Mouse (Mus musculus) limb, embryonic 11.5 days (tissue): ENCODE results near the gene Rnf19b. TPM values are rescaled to one million over a fixed set of nuclear protein-coding genes. Genes with fewer than 3 reads are reported as not detected.

ENCODE experiments used
- ATAC-seq: fragments of 200-750 bp; cut with Nextera tagmentation; 2 replicates; pipeline ENCODE4 v1.8.0; 2017; ENCODE audit warnings: low read depth; ENCODE audit not compliant: insufficient number of reproducible peaks, low FRiP score, low TSS enrichment
- DNase-seq: peaks from one replicate; pipeline ENCODE4 v3.0.0-alpha.2; 2015; ENCODE audit warnings: low spot score
- H3K27ac ChIP-seq: fragments of 300-500 bp; sonication (generic); replicated peaks from 2 replicates; pipeline ENCODE4 v1.5.1; 2014; ENCODE audit warnings: low read depth, mild to moderate bottlenecking, low read length
- H3K27me3 ChIP-seq: fragments of 300-500 bp; sonication (generic); 2 replicates; pipeline ENCODE4 v1.6.1; 2014; ENCODE audit warnings: mild to moderate bottlenecking, low read length, mixed read lengths; ENCODE audit not compliant: control insufficient read depth, insufficient read depth
- H3K36me3 ChIP-seq: fragments of 300-500 bp; sonication (generic); 2 replicates; pipeline ENCODE4 v1.6.1; 2014; ENCODE audit warnings: mild to moderate bottlenecking, low read length, moderate library complexity, mixed read lengths; ENCODE audit not compliant: control insufficient read depth, insufficient read depth
- H3K4me1 ChIP-seq: fragments of 300-500 bp; sonication (generic); 2 replicates; pipeline ENCODE4 v1.6.1; 2014; ENCODE audit warnings: low read length, mixed read lengths; ENCODE audit not compliant: control insufficient read depth, insufficient read depth
- H3K4me2 ChIP-seq: fragments of 300-500 bp; sonication (generic); 2 replicates; pipeline ENCODE4 v1.6.1; 2014; ENCODE audit warnings: low read depth, mild to moderate bottlenecking, moderate library complexity; ENCODE audit not compliant: severe bottlenecking
- H3K4me3 ChIP-seq: fragments of 300-500 bp; sonication (generic); 2 replicates; pipeline ENCODE4 v1.5.1; 2014; ENCODE audit warnings: low read depth, low read length
- H3K9ac ChIP-seq: fragments of 300-500 bp; sonication (generic); 2 replicates; pipeline ENCODE4 v1.6.1; 2014; ENCODE audit warnings: mild to moderate bottlenecking, low read length
- H3K9me3 ChIP-seq: fragments of 300-500 bp; sonication (generic); 2 replicates; pipeline ENCODE4 v1.6.1; 2016; ENCODE audit warnings: low read length; ENCODE audit not compliant: control insufficient read depth
- WGBS: fragments of 180-500 bp; shearing (Covaris S2); extraction: QIAGEN DNeasy Blood & Tissue Kit; methylation state at CpG from one replicate; pipeline ENCODE4 v1.1.7; 2014; 5-methylcytosine and 5-hydroxymethylcytosine counted together
- polyA plus RNA-seq: library from polyadenylated mRNA; unstranded; fragments of >200 nt; fragmentation: Nextera tagmentation; extraction: Ambion mirVana; gene quantifications from 2 replicates; pipeline ENCODE4 v1.2.1, GENCODE M21; 2014

Gene Rnf19b
- polyA plus RNA-seq, 1 experiment from 2014 or later: 9.6 TPM

DNA sequence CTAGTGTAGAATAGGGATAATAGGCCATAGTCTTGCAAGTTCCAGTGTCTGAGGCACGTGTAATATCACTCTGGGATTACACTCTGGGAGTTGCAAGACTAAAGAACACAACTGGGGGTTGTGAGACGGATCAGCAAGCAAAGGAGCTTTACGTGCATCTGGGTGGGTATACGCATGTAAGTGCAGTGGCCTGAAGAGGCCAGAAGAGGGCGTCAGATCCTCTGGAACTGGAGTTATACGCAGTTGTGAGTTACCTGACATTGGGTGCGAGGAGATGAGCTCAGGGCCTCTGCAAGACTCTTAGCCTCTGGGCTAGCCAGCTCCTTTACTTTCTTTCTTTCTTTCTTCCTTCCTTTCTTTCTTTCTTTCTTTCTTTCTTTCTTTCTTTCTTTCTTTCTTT is 38.9 kb downstream of the Rnf19b start:
- Histone ChIP-seq H3K4me2 (no peak overlapping the region), H3K4me1 (no peaks in the 10 kb centered on the region), H3K9me3 (no peaks in the 10 kb centered on the region), H3K36me3 (no peaks in the 10 kb centered on the region), H3K27ac (no peak overlapping the region), H3K4me3 (no peak overlapping the region), H3K27me3 (no peaks in the 10 kb centered on the region), H3K9ac (no peak overlapping the region)
- no peak for DNase-seq
- 75% methylated on average over 7 of the region's 7 CpGs for WGBS
- ATAC-seq: no peak

DNA sequence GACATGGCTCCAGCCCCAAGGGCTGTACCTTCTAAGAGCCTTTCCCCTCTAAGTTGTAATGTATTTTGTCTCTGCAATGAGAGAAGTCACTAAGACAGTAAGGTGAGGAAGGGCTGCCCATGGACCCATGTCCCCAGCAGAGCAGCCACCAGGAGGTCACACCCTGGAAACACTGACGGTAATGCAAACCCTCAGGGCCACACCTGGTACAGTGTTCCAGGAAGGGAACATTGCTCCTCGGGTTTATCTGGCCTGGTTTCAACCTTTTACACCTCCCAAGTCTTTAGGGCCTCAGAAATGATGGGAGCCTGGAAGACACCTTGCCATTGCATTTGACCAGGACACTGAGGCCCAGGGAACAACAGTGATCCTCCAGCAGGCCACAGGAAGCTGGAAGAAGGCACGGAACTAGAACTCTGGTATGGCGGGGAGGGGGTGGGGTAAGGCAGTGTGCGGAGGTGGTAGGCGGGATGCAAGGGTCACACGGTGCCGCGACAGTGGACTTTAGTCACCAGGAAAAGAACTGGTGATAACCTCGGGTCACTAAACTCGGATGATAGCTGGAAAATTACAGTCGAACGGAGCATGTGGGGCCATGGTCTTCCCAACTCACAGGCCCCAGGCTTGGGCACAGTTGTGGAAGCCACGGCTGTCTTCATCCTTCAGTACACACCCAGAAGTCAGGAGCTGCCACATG is 44.2 kb downstream of the Rnf19b start:
- Histone ChIP-seq H3K4me2 (no peak overlapping the region), H3K27ac (no peak overlapping the region), H3K4me3 (no peak overlapping the region), H3K36me3 (no peaks in the 10 kb centered on the region), H3K9me3 (no peaks in the 10 kb centered on the region), H3K4me1 (peaks cover 4% of the 10 kb centered on the region; the same call in 1 of the 2 replicates), H3K9ac (no peak overlapping the region), H3K27me3 (peaks cover 26% of the 10 kb centered on the region)
- ATAC-seq (no peak), DNase-seq (no peak)
- 83% methylated on average over 14 of the region's 14 CpGs for WGBS

DNA sequence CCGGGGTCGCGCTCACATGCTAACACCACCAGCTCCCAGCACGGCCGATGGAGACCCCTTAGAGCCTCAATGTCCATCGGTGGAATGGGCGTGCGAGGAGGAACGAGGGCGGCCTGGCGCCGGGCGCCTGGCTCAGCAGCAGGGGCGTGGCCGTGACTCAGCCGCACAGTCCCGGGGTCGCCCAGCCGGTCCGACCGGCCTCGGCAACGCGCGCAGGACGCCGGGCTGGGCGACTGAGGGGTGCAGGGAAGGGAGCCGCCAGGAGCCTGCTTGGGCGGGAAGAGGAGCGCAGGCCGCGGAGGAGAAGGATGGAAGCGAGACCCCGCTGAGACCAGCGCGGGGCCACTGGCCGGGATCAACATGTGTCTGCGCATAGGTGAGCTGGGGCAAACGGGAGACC is 47.3 kb downstream of the Rnf19b start, which contains the start of gene Tmem54:
Gene Tmem54, plus strand, starts transcription at position 193 of the 400 bp plus-strand sequence.
- peak within 1 kb of the TSS; percentile 24 for H3K4me3 ChIP-seq
- ATAC-seq (peak; percentile 35; the same call in 1 of the 2 replicates), DNase-seq (peak; percentile 53)
- H3K27me3 ChIP-seq: peaks cover 26% of the 10 kb centered on the region
- peaks cover 4% of the 10 kb centered on the region; the same call in 1 of the 2 replicates for H3K4me1 ChIP-seq
- peak within 1 kb of the TSS; percentile 12; the same call in 1 of the 2 replicates for H3K9ac ChIP-seq
- no peaks in the 10 kb centered on the region for H3K9me3 ChIP-seq
- peak within 1 kb of the TSS; percentile 47 for H3K4me2 ChIP-seq
- 1% methylated on average over 40 of the region's 40 CpGs for WGBS
- H3K27ac ChIP-seq: no peak within 1 kb of the TSS
- no peaks in the 10 kb centered on the region for H3K36me3 ChIP-seq

DNA sequence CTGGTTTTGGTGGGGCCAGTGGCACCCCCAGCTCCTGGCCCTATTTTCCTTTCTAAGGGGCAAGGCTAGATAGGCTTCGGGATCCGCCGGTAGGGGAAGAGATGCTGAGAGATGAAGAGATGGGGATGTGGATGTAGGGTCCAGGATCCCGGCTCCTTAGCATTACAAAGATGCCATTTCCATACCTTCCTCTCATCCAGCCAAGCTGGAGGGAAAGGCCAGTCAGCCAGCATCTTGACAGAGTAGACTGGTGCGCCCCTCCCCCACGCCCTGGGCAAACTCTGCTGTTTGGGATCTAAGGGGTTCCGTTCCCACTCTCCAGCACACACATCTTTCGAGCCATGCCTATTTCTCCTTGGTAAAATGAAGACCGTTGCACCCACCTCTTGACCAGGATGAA is 48.0 kb downstream of the Rnf19b start:
- WGBS: 14% methylated on average over 9 of the region's 9 CpGs
- H3K9me3 ChIP-seq: no peaks in the 10 kb centered on the region
- no peaks in the 10 kb centered on the region for H3K36me3 ChIP-seq
- no peak overlapping the region for H3K27ac ChIP-seq
- H3K4me2 ChIP-seq: no peak overlapping the region
- no peak overlapping the region for H3K4me3 ChIP-seq
- no peak for DNase-seq
- no peak overlapping the region; the same call in 1 of the 2 replicates for H3K9ac ChIP-seq
- peaks cover 4% of the 10 kb centered on the region; the same call in 1 of the 2 replicates for H3K4me1 ChIP-seq
- H3K27me3 ChIP-seq: peaks cover 26% of the 10 kb centered on the region
- no peak for ATAC-seq

DNA sequence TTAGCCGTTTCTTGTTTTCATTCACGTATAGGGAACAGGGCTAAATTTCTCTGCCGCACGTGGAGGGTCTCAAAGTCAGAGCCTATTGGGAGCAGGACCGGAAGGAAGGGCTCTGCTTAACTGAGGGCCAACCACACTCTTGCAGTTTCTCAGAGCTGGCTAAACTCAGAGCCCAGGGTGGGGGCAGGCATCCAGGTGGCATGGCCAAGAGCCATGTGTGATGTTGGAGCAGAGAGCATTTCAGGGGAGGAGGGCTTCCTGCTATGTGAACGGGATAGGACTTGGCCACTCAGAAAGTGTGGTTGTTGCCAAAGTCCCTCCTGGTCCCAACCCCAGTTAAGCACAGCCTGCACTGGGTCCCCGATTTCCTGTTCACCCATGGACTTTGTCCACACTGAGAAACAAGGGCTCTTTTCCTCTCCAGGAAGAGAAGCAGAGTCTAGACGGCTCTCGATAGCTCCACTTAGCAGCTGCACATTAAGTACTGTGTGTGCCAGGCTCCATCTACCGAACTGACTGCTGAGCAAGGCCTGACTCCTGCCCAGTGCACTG is 49.4 kb downstream of the Rnf19b start:
- Histone ChIP-seq H3K4me2 (no peak overlapping the region), H3K36me3 (no peaks in the 10 kb centered on the region), H3K27ac (no peak overlapping the region), H3K4me1 (peaks cover 4% of the 10 kb centered on the region; the same call in 1 of the 2 replicates), H3K4me3 (no peak overlapping the region), H3K27me3 (peaks cover 26% of the 10 kb centered on the region), H3K9me3 (no peaks in the 10 kb centered on the region), H3K9ac (no peak overlapping the region)
- WGBS: 77% methylated on average over 10 of the region's 10 CpGs
- ATAC-seq: no peak
- DNase-seq: no peak

DNA sequence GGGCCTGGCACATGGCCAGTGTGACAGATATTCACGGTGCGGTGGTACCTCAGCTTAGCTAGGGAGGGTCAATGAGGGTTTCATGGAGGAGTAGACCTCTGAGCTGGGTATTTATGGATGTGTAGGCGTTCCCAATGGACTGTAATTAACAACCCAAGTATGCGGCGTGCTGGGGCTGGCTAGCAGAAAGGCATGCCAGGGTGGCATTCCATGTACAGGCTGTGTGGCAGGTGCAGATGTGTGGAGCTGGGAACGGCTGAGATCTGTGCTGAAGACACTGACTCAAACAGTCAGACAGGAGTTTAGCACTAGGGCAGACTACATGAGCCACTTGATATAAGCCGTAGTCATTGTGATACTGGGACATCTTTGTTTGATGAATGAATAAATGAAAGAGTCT is 50.6 kb downstream of the Rnf19b start:
- no peaks in the 10 kb centered on the region for H3K36me3 ChIP-seq
- H3K27me3 ChIP-seq: peaks cover 26% of the 10 kb centered on the region
- no peak overlapping the region for H3K9ac ChIP-seq
- H3K9me3 ChIP-seq: no peaks in the 10 kb centered on the region
- 83% methylated on average over 7 of the region's 7 CpGs for WGBS
- no peak overlapping the region for H3K4me2 ChIP-seq
- ATAC-seq (no peak), DNase-seq (no peak)
- H3K4me1 ChIP-seq: peaks cover 4% of the 10 kb centered on the region; the same call in 1 of the 2 replicates
- no peak overlapping the region for H3K27ac ChIP-seq
- no peak overlapping the region for H3K4me3 ChIP-seq

DNA sequence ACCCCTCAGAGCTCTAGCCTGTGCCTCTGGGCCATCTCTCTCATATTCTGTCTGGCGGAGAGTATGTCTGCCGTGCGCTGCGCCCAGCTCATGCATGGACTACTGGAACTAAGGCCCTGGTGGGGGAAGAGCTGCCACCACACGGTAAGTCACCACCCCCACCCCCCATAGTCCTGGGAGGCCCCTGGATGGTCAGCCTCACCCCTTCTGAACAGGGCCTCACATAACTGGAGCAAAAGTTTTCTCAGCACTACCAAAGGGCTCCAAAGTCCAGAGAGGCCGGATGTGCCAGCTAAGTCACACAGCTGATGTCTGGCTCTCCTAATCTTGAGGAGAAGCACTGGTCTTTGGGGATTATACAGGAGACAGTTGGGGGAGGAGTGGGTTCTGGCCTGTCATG is 52.7 kb downstream of the Rnf19b start:
- no peak for ATAC-seq
- H3K4me3 ChIP-seq: no peak overlapping the region
- H3K9ac ChIP-seq: no peak overlapping the region
- no peak overlapping the region for H3K27ac ChIP-seq
- peaks cover 8% of the 10 kb centered on the region for H3K27me3 ChIP-seq
- DNase-seq: no peak
- no peaks in the 10 kb centered on the region for H3K36me3 ChIP-seq
- no peak overlapping the region for H3K4me2 ChIP-seq
- 91% methylated on average over 6 of the region's 6 CpGs for WGBS
- no peaks in the 10 kb centered on the region for H3K9me3 ChIP-seq
- no peaks in the 10 kb centered on the region for H3K4me1 ChIP-seq

DNA sequence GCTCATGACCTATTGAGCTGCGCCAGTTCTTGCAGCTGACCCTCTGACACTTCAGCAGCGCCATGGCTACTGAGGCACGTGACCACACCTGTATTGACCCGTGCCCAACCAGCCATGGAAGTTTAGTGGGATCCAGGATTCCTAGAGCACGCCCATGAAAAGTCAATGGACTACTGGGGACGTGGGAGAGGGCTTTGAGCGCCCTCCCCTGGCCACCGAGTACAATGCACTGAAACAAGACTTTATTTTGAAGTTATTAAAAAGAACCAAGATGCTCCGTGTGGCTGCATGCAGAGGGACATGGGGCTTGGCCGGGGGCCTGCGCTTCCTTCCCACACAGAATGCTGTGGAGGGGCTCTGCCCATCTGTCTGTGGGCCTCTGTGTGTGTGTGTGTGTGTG is 53.3 kb downstream of the Rnf19b start:
- H3K9me3 ChIP-seq: no peaks in the 10 kb centered on the region
- no peak overlapping the region for H3K9ac ChIP-seq
- no peaks in the 10 kb centered on the region for H3K4me1 ChIP-seq
- no peak overlapping the region for H3K27ac ChIP-seq
- H3K4me2 ChIP-seq: no peak overlapping the region
- DNase-seq (no peak), ATAC-seq (no peak)
- H3K27me3 ChIP-seq: peaks cover 4% of the 10 kb centered on the region; the same call in 1 of the 2 replicates
- H3K36me3 ChIP-seq: no peaks in the 10 kb centered on the region
- 64% methylated on average over 11 of the region's 11 CpGs for WGBS
- no peak overlapping the region for H3K4me3 ChIP-seq
